Mouse (Mus musculus) neural tube, embryonic 14.5 days (tissue): Measurements from ENCODE around the gene Atp5mpl. TPM values are rescaled to one million over a fixed set of nuclear protein-coding genes. Genes with fewer than 3 reads are reported as not detected.

Source experiments
- ATAC-seq: fragments of 200-750 bp; cut with Nextera tagmentation; 2 replicates; pipeline ENCODE4 v1.8.0; 2017; ENCODE audit warnings: low read depth, mild to moderate bottlenecking, moderate TSS enrichment, moderate library complexity
- H3K27ac ChIP-seq: fragments of 300-500 bp; sonication (generic); 2 replicates; pipeline ENCODE4 v1.5.1; 2014; ENCODE audit warnings: low read depth, mild to moderate bottlenecking, control low read depth, low read length, moderate library complexity, mixed read lengths
- H3K27me3 ChIP-seq: fragments of 300-500 bp; sonication (generic); 2 replicates; pipeline ENCODE4 v1.6.1; 2014; ENCODE audit warnings: low read length; ENCODE audit not compliant: control insufficient read depth, insufficient read depth
- H3K36me3 ChIP-seq: fragments of 300-500 bp; sonication (generic); 2 replicates; pipeline ENCODE4 v1.6.1; 2014; ENCODE audit warnings: low read length, mixed read lengths; ENCODE audit not compliant: control insufficient read depth, insufficient read depth
- H3K4me1 ChIP-seq: fragments of 300-500 bp; sonication (generic); 2 replicates; pipeline ENCODE4 v1.6.1; 2014; ENCODE audit warnings: low read length; ENCODE audit not compliant: control insufficient read depth, insufficient read depth
- H3K4me2 ChIP-seq: fragments of 300-500 bp; sonication (generic); 2 replicates; pipeline ENCODE4 v1.6.1; 2014; ENCODE audit warnings: mild to moderate bottlenecking, low read depth, low read length, control low read depth
- H3K4me3 ChIP-seq: fragments of 300-500 bp; sonication (generic); 2 replicates; pipeline ENCODE4 v1.5.1; 2014; ENCODE audit warnings: low read depth, low read length, control low read depth, mixed read lengths
- H3K9ac ChIP-seq: fragments of 300-500 bp; sonication (generic); replicated peaks from 2 replicates; pipeline ENCODE4 v1.6.1; 2014; ENCODE audit warnings: low read depth, mild to moderate bottlenecking, control low read depth, low read length, mixed read lengths
- H3K9me3 ChIP-seq: fragments of 300-500 bp; sonication (generic); 2 replicates; pipeline ENCODE4 v1.6.1; 2016; ENCODE audit warnings: low read length; ENCODE audit not compliant: control insufficient read depth
- WGBS: fragments of 180-500 bp; shearing (Covaris S2); extraction: QIAGEN DNeasy Blood & Tissue Kit; methylation state at CpG from one replicate; pipeline ENCODE4 v1.1.7; 2014; 5-methylcytosine and 5-hydroxymethylcytosine counted together
- polyA plus RNA-seq: library from polyadenylated mRNA; unstranded; fragments of >200 nt; fragmentation: Nextera tagmentation; extraction: Ambion mirVana; gene quantifications from 2 replicates; pipeline ENCODE4 v1.2.1, GENCODE M21; 2014

Gene Atp5mpl
- polyA plus RNA-seq, 1 experiment from 2014 or later = 896 TPM

- ATAC-seq = no peak
- H3K27ac ChIP-seq = no peak overlapping the region
- H3K36me3 ChIP-seq = no peaks in the 10 kb centered on the region
- H3K27me3 ChIP-seq = no peaks in the 10 kb centered on the region
- no peak overlapping the region for H3K4me3 ChIP-seq
- H3K4me2 ChIP-seq = no peak overlapping the region
- no peaks in the 10 kb centered on the region for H3K4me1 ChIP-seq
- H3K9me3 ChIP-seq = no peaks in the 10 kb centered on the region
- 83% methylated on average over 2 of the region's 2 CpGs for WGBS
- no peak overlapping the region for H3K9ac ChIP-seq
These were observed 16.4 kb upstream of the Atp5mpl start for GRCm38 (mm10) chr12:111983165-111983564.

DNA sequence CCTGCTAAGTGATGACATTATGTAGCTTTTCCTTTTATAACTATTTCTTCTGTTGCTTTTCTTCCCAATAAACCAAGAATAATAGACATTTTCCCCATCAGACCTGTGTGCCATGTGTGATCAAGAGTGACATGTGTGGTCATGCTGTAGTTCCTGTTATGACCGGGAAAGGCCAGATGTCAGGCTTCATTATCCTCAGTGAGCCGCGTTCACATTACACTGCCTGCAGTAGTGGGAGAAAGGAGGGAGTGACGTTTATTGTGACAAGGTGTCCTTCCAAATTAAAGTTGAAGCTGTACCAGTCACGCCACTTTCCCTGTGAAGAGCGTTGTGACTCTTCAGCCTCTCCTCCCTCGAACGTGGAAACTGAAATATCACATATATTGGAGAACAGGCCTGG is 15.1 kb upstream of the Atp5mpl start:
- 74% methylated on average over 8 of the region's 8 CpGs for WGBS

DNA sequence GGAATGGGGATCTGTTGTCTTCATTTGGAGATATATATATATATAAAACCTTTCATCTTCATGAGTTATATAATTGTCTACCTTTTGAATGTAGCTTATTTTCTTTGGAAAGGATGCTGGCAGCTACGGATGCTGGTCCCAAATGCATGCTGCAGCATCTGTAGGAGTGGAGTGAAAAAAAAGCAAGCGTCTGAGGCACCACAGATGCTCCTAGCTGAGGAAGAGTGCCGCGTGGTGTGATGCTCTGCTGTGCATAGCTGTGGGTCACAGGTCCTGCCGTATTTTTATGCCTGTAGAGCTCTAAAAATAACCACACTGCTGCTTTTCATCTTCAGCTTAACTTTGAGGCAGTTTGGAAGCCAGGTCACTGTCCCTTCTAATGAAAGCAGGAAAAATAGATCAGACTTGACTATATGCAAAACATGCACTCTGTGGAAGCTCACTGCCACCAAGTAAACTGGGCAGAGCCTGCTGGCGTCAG is 14.2 kb upstream of the Atp5mpl start, which contains the start of gene Rd3l:
Rd3l (minus strand) TSS at position 431 of the 481 bp plus-strand sequence.
- WGBS = 83% methylated on average over 6 of the region's 6 CpGs
- Histone ChIP-seq H3K4me2 (no peak within 1 kb of the TSS), H3K4me3 (no peak within 1 kb of the TSS), H3K9me3 (no peaks in the 10 kb centered on the region), H3K27ac (no peak within 1 kb of the TSS), H3K4me1 (no peaks in the 10 kb centered on the region), H3K9ac (no peak within 1 kb of the TSS), H3K27me3 (no peaks in the 10 kb centered on the region), H3K36me3 (no peaks in the 10 kb centered on the region)
- ATAC-seq = no peak

More for the DNA sequence above, 15.1 kb upstream of the Atp5mpl start:
- Histone ChIP-seq H3K36me3 (no peaks in the 10 kb centered on the region), H3K4me1 (no peaks in the 10 kb centered on the region), H3K4me2 (no peak overlapping the region), H3K4me3 (no peak overlapping the region), H3K9ac (no peak overlapping the region), H3K27me3 (no peaks in the 10 kb centered on the region), H3K9me3 (no peaks in the 10 kb centered on the region), H3K27ac (no peak overlapping the region)
- no peak for ATAC-seq

- Histone ChIP-seq H3K9ac (no peak overlapping the region), H3K4me1 (no peaks in the 10 kb centered on the region), H3K4me3 (no peak overlapping the region), H3K9me3 (no peaks in the 10 kb centered on the region), H3K27ac (no peak overlapping the region), H3K27me3 (no peaks in the 10 kb centered on the region), H3K4me2 (no peak overlapping the region), H3K36me3 (no peaks in the 10 kb centered on the region)
- no peak for ATAC-seq
- 81% methylated on average over 6 of the region's 6 CpGs for WGBS
These were observed 11.5 kb upstream of the Atp5mpl start for GRCm38 (mm10) chr12:111978274-111978673.

- no peaks in the 10 kb centered on the region for H3K4me1 ChIP-seq
- no peak overlapping the region for H3K4me2 ChIP-seq
- WGBS = 58% methylated on average over 6 of the region's 6 CpGs
- ATAC-seq = no peak
- H3K9ac ChIP-seq = no peak overlapping the region
- no peak overlapping the region for H3K4me3 ChIP-seq
- no peaks in the 10 kb centered on the region for H3K36me3 ChIP-seq
- no peaks in the 10 kb centered on the region for H3K27me3 ChIP-seq
- H3K9me3 ChIP-seq = no peaks in the 10 kb centered on the region
- H3K27ac ChIP-seq = no peak overlapping the region
These were observed 10.4 kb upstream of the Atp5mpl start for GRCm38 (mm10) chr12:111977138-111977537.

- H3K4me3 ChIP-seq = no peak overlapping the region
- no peaks in the 10 kb centered on the region for H3K4me1 ChIP-seq
- ATAC-seq = no peak
- H3K9ac ChIP-seq = no peak overlapping the region
- no peak overlapping the region for H3K27ac ChIP-seq
- H3K36me3 ChIP-seq = no peaks in the 10 kb centered on the region
- WGBS = 83% methylated on average over 6 of the region's 6 CpGs
- no peak overlapping the region for H3K4me2 ChIP-seq
- no peaks in the 10 kb centered on the region for H3K27me3 ChIP-seq
- H3K9me3 ChIP-seq = no peaks in the 10 kb centered on the region
These were observed 7.8 kb upstream of the Atp5mpl start for GRCm38 (mm10) chr12:111974578-111974977.

- no peaks in the 10 kb centered on the region for H3K27me3 ChIP-seq
- no peak for ATAC-seq
- no peaks in the 10 kb centered on the region for H3K4me1 ChIP-seq
- no peak overlapping the region for H3K4me3 ChIP-seq
- H3K27ac ChIP-seq = no peak overlapping the region
- H3K36me3 ChIP-seq = no peaks in the 10 kb centered on the region
- no peak overlapping the region for H3K9ac ChIP-seq
- no peak overlapping the region for H3K4me2 ChIP-seq
- no peaks in the 10 kb centered on the region for H3K9me3 ChIP-seq
- WGBS = 91% methylated on average over 10 of the region's 10 CpGs
These were observed 5.7 kb upstream of the Atp5mpl start for GRCm38 (mm10) chr12:111972504-111972903.

DNA sequence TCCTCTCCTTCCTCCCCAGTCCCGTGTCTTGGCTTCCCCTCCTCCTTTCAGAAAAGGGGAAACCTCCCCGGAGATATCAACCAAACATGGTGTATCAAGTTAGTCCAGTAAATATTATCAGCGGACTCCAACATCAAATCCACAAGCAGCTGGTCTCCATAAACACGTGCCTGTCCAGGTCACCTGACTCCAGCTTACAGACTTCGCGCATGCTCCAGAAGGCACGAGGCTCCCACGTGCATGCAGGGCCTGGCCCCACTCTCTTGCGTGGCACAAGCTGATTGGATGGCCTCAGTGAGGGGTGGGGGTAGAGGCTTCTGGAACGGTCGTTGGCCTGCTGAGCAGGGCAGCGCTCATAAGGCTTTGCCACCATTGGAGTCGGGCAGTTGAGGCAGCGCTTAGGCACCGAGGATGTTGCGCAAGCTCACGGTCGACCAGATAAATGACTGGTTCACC is 4.5 kb upstream of the Atp5mpl start, which contains the start of gene Tdrd9:
Tdrd9 (plus strand) TSS at position 329 of the 456 bp plus-strand sequence.
- H3K4me2 ChIP-seq = no peak within 1 kb of the TSS
- no peak for ATAC-seq
- WGBS = 93% methylated on average over 18 of the region's 18 CpGs

GRCm38 (mm10) chr12:111970085-111970484 is 3.3 kb upstream of the Atp5mpl start:
- Histone ChIP-seq H3K9me3 (no peaks in the 10 kb centered on the region), H3K36me3 (no peaks in the 10 kb centered on the region), H3K4me3 (no peak overlapping the region), H3K27me3 (no peaks in the 10 kb centered on the region), H3K4me1 (peaks cover 12% of the 10 kb centered on the region), H3K4me2 (no peak overlapping the region), H3K27ac (no peak overlapping the region), H3K9ac (no peak overlapping the region)
- ATAC-seq = no peak
- 91% methylated on average over 4 of the region's 4 CpGs for WGBS

More for the DNA sequence above, 4.5 kb upstream of the Atp5mpl start, which contains the start of gene Tdrd9:
- Histone ChIP-seq H3K9ac (no peak within 1 kb of the TSS), H3K4me1 (peaks cover 3% of the 10 kb centered on the region; the same call in 1 of the 2 replicates), H3K9me3 (no peaks in the 10 kb centered on the region), H3K27me3 (no peaks in the 10 kb centered on the region), H3K36me3 (no peaks in the 10 kb centered on the region), H3K27ac (no peak within 1 kb of the TSS), H3K4me3 (no peak within 1 kb of the TSS)
